Mouse (Mus musculus): ENCODE data around the gene Kdm2b.

The Kdm2b gene

DNA sequence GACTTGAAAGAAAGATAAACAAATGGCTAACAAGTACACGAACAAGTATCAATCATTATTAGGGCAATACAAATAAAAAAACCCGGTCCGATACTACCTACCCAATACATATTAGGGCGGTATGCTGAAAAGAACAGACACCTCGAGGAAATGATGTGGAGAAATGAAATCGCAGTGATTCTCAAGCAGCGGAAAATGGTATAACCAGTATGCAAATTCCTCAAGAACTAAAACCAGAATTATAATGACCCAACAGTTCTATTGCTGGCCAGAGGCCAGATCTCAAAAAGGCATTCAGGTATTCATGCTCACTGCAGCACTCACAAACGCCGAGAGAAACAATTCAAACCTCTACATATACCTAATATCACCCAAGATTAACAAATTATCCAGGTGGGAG is 102.6 kb downstream of the Kdm2b start:
- DNase-seq = no peak

DNA sequence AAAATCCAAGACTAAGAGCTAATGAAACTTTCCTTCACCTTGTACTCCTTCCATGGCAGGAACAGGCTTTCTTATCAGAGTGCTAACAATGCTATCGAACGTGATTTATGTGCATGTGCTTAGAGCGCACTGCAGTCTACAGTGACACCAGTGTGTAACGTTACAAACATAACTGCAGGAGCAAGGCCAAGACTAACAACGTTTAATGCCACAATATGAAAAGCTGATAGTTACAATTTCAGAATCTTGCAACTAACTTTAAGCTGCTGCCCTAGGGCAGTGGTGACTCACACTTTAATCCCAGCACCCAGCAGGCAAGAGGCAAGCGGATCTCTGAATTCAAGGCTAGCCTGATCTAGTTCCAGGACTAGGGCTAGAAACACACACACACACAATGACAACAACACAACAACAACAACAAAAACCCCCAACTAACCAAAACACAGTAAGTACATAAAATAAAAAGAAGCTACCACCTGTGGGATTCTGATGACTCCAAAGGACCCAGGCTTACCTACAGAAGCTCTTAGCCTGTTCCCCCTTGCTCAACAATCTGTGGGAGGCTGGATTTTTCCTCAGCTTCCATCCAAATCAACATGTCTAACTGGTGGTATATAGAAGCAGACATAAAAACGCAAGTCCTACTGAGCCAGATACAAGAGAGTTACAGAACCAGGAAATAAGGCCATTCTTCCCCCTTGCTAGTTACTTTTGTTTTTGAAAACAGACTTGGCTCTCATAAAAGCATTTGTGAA is 104.9 kb downstream of the Kdm2b start:
- no peak for DNase-seq

DNA sequence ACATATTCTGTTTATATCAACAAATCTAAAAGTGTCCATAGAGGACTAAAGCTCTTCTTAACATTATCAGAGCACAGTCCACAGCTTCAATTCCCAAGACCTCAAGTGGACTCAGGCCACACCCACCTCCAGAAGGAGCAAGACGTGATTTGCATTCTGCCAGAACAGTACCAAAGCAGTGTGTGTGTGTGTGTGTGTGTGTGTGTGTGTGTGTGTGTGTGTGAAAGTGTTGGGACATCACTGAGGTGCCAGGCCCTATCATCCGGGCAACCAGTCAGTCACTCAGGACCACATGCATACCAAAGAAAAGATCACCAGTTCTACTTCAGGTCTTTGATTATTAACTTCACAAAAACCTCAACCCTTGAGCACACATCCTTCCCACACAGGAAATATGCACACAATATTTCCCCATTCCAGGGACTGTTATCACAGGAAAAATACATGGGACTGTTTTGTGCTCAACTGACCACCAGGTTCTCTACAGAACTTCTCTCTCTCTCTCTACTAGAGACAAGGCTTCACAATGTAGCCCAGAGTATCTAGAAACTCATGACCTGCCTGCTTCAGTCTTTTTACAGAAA is 105.9 kb downstream of the Kdm2b start:
- no peak for DNase-seq

DNA sequence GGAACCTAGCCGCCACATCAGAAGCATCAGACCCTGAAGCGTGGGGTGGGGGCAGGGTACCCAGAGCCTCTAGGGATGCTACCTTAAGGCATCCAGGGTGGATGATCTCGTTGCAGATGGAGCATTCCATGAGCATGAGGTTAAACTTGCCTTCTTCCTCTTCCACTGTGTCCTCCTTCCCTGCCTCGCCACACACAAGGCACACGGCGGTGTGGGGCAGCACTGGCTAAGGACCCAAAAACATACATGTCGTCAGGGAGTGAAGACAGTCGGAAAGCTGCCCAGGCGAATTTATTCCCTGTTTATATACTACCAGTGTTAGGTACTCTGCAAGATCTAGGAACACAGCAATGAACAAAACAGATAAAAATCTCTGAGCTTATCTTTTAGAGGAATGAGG is 106.4 kb downstream of the Kdm2b start:
- DNase-seq = no peak

DNA sequence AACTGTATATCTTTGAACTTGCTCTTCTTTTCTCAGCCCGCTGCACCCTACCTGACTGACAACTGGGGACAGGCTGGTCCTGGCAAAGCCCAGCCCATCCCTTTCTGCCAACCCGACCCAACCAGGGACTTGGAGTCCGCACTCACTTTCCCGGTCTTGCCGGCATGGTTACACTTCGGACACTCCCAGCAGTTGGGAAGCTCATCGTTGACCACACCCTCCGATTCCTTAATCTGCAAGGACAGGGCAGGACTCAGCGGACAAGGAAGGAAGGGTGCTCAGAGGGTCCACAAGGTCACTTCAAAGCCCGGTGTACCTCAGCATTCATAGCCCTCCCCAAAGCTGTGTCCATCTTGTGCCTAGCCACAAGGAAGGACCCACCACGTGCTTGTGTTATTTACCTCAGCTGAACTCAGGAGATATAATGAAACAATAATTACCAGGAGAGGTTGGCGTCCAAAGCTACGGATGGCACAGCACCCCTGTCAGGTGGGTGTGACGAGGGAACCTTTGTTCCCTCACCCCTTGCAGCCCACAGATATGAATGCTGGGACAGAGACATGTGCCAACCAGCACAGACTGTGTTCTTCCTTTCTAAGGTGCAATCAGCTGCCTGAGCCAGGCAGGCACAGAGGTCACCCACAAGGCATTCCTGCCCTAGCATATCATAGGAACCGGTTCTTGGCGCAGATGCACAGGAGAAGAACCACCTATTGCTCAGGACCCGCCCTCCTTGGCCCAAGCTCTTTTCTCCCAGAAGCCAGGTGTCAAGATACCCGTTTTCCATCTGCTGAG is 107.2 kb downstream of the Kdm2b start:
- peak; percentile 78 for DNase-seq

DNA sequence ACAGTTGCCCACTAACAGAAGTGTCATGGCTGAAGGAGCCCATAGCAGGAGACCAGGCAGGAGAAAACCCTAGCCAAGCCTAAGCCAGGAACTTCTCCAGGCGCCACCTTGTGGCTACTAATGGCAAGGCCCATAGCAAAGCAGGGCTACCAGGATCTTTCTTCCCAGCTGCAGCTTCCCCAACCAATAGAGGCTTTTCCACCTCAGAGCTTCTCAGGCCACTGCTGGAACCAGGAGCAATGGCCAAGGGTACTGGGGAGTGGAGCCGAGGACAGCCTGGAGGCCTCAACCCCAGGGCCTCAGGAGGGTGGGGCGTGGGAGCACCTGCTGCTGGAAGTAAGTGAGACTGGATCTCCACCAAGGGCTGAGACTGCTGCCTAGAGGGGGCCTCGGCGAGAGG is 108.3 kb downstream of the Kdm2b start:
- peak; percentile 77 for DNase-seq

DNA sequence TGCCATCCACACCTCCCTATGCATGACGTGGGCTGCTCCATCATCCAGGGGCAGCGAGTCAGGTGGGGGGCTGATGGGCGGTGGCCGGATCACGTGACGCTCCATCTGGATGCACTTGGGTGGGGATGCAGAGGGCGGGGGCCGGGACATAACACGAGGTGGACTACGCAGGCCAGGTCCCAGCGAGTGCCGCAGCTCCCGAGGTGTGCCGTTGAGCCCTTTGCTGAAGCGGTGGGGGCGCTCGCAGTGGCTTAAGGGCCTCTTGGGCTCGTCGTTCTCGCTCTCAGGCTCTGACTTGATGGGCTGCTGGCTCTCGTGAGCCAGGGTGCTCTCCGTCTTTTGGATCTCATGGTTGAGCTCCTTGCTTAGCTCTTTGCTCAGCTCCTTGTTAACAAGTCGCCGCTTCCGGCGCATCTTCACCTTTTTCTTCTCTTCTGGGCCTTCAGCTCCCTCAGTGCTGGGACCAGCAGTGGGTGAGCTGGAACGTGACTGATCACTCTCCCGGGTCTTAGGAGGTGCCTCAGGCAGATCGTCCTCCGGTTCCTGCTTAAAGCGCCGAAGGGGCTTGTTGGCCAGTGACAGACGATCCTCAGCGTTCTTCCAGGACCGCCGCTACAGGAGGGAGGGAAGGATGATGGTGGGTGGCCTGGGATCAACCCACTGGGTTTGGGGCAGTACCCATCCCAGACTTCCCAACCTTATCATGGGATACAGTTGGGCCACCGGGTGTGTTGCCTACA is 109.2 kb downstream of the Kdm2b start:
- DNase-seq = peak; percentile 43

DNA sequence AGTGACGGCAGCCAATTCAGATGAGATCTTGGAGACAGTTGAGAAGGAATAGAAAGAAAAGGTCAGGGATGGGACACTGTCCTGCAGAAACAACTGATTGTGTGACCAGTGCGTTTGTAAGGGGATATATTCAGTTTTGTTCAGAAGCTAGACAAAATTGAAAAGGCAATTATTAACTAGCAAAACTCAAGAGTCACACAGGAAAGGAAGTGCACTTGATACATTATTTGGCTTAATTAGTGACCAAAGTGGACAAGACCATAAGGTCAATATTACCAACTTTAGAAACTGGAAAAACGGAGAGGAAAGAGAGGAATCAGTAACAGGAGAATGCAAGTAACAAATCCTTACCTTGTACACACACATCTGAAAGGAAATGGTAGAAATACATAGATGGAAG is 113.0 kb downstream of the Kdm2b start:
- no peak for DNase-seq

DNA sequence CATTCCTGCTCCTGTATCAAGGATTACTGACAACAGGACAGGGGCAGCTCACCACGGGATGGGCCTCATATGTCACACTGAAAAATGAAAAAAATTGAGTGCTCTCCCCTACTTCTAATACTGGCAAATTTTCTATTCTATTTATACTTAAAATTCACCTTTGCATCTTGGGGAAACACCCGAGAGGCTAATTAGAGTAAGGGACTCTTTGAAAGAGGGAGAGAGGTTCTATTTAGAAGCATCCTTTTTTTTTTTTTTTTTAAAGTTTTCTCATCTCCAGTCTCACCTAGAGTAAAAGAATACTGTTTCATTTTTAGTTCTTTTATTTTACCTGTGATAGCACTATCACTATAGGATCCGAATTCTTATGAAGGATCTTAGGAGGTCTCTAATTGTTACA is 115.3 kb downstream of the Kdm2b start:
- DNase-seq = no peak

DNA sequence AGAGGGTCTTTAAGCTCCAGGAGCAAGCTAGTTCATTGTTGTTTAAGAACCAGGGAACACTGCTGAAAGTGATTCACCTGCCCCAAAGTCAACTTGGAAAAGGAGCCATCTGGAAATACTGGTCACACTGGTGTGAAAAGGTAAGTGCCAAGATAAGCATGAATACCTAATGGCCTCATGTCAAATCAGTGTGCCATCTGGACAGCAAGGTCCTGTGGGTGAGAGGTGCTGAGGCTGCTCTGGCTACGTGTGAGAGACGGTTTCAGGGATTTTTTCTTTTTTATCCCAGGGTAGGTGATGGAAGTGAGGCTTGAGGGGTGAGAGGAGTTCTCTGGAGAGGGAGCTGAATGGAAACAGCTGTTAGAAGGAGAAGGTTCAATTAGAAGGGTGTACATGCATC is 116.0 kb downstream of the Kdm2b start:
- peak; percentile 86 for DNase-seq

DNA sequence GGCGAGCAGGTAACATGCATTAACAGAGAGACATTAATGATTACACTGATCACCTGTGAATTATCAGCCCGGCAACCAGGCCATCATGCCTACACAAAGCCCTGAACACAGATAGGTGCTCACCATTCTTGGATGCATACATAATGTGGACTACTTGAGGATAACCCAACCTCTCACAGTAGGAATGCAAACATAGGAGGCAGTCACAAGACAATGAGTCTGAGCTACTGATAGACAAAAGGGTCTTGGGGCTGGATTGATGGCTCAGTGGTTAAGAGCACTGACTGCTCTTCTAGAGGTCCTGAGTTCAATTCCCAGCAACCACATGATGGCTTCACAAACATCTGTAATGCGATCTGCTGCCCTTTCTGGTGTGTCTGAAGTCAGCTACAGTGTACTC is 117.0 kb downstream of the Kdm2b start:
- no peak for DNase-seq

DNA sequence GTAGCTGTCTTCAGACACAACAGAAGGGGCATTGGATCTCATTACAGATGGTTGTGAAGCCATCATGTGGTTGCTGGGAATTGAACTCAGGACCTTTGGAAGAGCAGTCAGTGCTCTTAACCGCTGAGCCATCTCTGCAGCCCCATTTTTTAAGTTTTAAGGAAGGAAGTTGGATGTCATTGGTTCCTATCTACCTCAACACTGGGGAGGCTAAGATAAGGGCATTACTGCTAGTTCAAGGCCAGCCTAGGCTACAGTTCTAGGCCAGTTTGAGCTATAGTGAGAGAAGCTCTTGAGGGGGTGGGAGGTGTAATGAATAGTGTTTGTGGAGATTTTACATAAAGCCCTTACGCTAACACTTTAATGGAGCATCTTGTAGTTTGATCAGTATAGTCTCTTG is 126.6 kb downstream of the Kdm2b start:
- DNase-seq = no peak

DNA sequence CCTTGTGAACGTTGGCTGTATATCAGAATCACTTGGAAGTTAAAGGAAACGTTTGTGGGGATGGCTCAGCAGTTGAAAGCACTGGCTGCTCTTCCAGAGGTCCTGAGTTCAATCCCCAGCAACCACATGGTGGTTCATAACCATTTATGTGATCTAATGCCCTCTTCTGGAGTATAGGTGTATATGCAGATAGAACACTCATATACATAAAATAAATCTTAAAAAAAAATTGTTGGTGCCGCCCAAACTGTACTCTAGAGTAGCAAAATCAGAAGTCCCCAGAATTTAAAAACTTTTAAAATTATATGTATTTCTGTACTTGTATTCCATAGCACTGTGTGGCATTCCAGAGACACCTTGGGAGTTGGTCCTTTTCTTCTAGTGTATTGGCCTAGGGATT is 133.8 kb downstream of the Kdm2b start:
- no peak for DNase-seq

DNA sequence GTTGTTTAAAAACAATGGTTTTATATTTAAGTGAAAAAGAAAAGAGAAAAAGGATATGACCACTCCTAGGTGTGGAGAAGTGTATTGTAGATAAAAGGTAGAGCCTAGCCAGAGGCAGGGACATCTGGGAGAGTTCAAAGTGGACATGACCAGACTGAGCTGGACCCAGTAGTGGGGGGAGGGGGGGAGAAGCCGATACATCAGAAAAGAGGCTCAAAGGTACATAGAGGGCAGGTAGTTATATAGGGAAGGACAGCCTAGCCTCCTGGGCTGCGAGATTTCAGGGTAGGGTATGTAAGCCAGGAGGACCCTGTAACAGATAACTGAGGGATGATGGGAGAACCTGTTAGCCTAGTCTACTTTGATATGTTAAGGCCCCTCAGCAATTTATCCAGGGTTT is 137.0 kb downstream of the Kdm2b start:
- no peak for DNase-seq

DNA sequence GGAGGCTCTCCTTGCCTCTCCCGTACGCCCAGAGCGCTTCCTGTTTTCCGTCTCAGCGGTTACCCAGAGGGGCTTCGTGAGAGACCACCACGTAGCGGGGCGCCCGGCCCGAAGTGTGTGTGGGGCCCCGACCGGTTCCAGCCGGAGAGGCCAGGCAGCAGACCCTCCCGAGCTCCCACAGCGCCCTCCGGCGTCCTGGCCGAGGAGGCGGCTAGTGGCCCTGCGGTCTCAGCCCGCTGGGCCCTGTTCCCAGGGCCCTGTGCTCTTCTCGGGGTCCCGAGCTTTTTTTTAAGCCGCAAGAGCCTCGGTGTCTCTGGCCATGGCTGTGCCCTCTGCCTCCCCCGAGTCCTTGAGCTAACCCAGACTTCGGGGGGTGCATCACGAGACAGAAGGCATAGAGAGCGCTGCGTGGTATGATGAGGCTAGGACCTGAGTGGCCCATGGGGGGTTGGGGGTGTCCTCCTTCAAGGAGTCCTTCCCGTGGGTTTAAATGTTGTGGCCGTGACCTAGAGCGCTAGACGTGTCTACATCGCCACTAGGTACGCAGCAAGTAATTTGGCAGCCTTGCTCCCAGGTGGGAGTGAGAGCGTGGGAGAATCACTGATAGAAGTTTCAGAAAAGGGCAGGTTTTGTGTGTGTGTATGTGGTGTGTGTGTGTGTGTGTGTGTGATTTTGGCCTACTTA is 139.2 kb downstream of the Kdm2b start:
- peak; percentile 71 for DNase-seq

DNA sequence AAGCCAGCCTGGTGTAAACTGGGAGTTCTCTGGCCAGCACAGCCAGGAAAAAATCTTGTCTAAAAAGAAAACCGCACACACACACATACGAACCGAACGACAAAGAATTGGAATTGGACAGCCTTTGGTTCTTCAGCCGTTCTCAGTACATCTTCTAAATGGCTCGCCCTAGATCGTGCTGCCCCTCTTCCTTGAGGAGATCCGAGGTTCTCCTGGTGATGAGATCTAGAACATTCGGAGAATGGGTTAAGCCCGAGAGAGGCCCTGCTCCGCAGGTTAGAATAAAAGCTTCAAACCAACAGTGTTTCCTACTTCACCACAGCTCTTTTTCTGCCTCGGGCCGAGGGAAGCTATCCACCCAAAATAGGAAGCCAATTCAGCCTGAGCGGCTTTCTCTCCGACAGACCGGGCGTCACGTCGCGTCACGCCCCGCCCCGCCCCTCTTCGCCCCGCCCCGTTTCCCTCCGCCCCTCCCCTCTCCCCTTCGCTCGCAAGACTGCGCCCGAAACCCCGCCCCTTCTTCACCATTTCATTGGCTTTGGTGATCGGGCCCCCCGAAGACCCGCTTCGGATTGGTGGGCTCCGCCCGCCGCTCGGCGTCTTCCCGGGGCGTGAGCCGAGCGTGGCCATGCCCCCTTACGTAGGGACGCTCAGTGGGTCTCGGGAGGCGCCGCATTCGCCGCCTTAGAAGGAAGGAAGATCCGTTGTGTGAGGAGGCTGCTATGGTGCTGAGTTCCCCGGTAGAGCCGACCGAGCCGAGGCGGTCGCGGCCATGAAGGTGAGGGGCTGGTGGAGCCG is 139.9 kb downstream of the Kdm2b start, which contains the start of gene Rnf34:
Gene Rnf34 (plus strand): TSS at position 528 of the 798 bp plus-strand sequence.
- DNase-seq = peak; percentile 99

DNA sequence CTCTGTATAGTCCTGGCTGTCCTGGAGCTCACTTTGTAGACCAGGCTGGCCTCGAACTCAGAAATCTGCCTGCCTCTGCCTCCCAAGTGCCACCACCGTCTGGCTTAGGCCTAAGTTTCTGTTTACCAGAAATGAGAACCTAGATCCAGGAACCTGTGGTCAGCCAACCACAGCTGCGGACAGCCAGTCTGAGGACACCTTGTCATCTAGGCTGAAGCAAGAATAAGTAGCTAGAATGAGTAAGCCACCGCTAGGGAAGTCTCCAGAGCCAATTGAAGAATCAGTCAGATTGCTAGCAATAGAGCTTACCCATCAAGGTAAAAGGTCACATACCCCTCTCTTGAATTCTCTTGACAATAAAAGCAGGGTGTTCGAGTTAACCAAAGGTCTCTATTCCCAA is 145.8 kb downstream of the Kdm2b start:
- no peak for DNase-seq

DNA sequence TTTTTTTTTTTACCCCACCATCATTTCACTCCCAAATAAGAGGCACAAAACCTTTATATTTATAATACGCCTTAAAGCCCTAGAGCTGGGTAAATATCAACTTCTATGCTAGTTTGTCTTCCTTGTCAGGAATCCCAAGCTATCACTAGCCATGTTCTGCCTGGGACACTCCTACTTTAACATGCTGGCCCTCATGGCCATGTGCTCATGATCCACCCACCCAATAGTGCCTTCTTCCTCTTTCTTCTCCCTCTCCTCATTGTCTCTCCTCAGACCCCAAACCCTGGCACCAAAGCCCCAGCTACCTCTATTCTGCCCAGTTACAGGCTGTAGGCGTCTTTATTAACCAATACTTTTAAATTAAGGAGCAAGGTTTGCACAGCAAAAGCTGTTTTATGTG is 148.5 kb downstream of the Kdm2b start:
- DNase-seq = no peak

DNA sequence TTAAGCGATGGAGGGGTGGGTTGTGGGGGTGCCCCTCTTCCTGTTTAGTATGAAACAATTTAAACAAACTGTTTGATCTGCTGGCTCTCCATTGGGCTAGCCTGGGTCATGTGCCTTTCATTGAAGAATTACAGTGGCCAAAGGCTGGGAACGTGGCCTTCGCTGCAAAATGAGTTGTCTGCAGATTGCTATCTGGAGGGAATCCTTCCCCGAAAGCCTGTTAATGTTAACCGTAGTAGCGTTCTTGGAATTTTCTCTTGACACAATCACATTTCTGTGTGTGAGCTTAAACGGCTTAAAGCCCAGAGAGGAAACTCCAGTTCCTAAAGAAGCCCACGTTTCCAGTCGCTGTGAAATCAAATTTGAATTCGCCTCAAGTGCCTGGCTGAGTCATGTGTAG is 156.6 kb downstream of the Kdm2b start:
- no peak for DNase-seq

DNA sequence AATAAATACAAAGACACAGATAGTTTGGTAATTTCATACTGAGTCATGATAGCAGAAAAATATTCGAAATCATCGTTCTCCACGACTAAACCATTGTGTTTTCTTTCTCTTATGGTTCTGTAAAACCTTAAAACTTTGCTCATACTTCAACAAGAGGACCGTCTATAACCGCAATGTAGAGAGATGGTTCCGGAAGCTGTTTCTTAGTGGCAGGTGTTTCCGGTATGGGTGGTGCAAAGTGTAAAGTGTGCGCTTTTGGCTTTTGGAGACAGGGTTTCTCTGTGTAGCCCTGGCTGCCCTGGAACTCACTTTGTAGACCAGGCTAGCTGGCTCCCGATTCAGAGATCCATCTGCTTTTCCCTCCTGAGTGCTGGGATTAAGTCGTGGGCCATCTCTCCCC is 157.1 kb downstream of the Kdm2b start:
- no peak for DNase-seq

DNA sequence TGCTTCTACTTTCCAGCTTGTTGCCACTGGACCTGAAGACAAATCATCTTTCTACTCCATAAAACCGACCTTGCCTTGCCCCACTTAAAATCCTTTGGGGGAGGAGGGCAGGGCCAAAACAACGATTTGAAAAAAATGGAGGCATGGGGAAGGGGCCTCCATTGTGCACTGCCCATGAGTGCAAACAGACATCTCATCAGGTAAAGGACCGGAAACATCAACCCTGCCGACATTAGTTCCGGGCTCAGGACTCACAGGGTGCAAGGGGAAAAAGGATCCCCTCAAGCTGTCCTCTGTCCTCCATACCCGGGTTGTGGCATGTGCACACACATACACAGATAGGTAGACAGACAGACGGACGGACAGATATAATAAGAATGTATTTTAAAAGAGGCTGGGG is 164.5 kb downstream of the Kdm2b start:
- no peak for DNase-seq

DNA sequence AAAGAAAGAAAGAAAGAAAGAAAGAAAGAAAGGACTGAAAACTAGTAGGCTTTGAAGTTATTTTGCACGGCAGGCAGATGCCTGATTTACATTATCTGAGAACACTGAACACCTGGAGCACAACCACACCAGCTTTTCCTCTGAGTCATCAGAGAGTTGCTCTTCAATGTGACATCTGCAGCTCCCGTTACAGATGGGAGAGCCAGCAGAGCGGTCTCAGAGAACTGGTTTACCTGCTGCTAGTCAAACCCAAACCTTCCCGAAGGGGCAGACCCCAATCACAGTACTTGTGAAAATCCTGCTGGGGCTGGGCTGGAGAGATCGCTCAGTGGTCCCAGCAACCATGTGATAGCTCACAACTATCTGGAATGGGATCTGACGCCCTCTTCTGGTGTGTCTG is 165.2 kb downstream of the Kdm2b start:
- no peak for DNase-seq

All from cerebellum, adult 9-11 months (tissue).